Mouse (Mus musculus) thymus, adult 2 months (tissue): ENCODE measurements around the gene Vps36. TPM values are rescaled to one million over a fixed set of nuclear protein-coding genes. Genes with fewer than 3 reads are reported as not detected.

Experiments used
- DNase-seq: peaks from one replicate; pipeline ENCODE4 v3.0.0; 2021
- H3K27ac ChIP-seq: fragments of 200-500 bp; 2 replicates; pipeline ENCODE4 v1.5.1; 2012; ENCODE audit warnings: low read length, control low read depth; ENCODE audit not compliant: control insufficient read depth, insufficient read depth
- H3K27me3 ChIP-seq: fragments of 200-500 bp; 2 replicates; pipeline ENCODE4 v1.6.1; 2012; ENCODE audit warnings: mild to moderate bottlenecking, low read length, moderate library complexity, mixed read lengths; ENCODE audit not compliant: control insufficient read depth, insufficient read depth
- H3K36me3 ChIP-seq: fragments of 200-500 bp; 2 replicates; pipeline ENCODE4 v1.6.1; 2012; ENCODE audit warnings: mild to moderate bottlenecking, low read length, moderate library complexity; ENCODE audit not compliant: control insufficient read depth, insufficient read depth
- H3K4me1 ChIP-seq: fragments of 200-500 bp; replicated peaks from 2 replicates; pipeline ENCODE4 v1.6.1; 2012; ENCODE audit warnings: low read length; ENCODE audit not compliant: control insufficient read depth, insufficient read depth
- H3K4me3 ChIP-seq: fragments of 200-500 bp; 2 replicates; pipeline ENCODE4 v1.5.1; 2012; ENCODE audit warnings: mild to moderate bottlenecking, low read length, control low read depth, moderate library complexity; ENCODE audit not compliant: control insufficient read depth, insufficient read depth
- CTCF ChIP-seq: fragments of 200-500 bp; IDR thresholded peaks from 2 replicates; pipeline ENCODE4 v1.5.1; 2012; ENCODE audit warnings: mild to moderate bottlenecking, control low read depth, low read length, moderate library complexity, borderline replicate concordance; ENCODE audit not compliant: control insufficient read depth, poor library complexity, insufficient read depth; ENCODE audit errors: extremely low read depth
- POLR2A ChIP-seq: fragments of 200-500 bp; IDR thresholded peaks from 2 replicates; pipeline ENCODE4 v1.6.1; 2012; ENCODE audit warnings: mild to moderate bottlenecking, low read length, control low read depth, moderate library complexity; ENCODE audit not compliant: control insufficient read depth, poor library complexity, insufficient read depth; ENCODE audit errors: extremely low read depth
- WGBS: fragments of 180-500 bp; shearing (Covaris S2); methylation state at CpG from one replicate; pipeline ENCODE4 v1.1.7; 2018; 5-methylcytosine and 5-hydroxymethylcytosine counted together
- polyA plus RNA-seq: library from polyadenylated mRNA; depleted of rRNA; stranded (reverse); fragments of >200 nt; gene quantifications from 2 replicates; pipeline ENCODE4 v1.2.3, GENCODE M21; 2012; rRNA removed

Gene Vps36
- polyA plus RNA-seq, 1 experiment, result 14.6 TPM

GRCm38 (mm10) chr8:22260091-22260722, 67.6 kb downstream of the Vps36 start:
- Histone ChIP-seq H3K27ac (no peak overlapping the region), H3K4me3 (no peak overlapping the region), H3K27me3 (no peaks in the 10 kb centered on the region), H3K36me3 (no peaks in the 10 kb centered on the region), H3K4me1 (no peaks in the 10 kb centered on the region)
- DNase-seq, result no peak
- 79% methylated on average over 9 of the region's 9 CpGs for WGBS
- no peak for TF ChIP-seq CTCF
- TF ChIP-seq POLR2A, result no peak

- Histone ChIP-seq H3K36me3 (no peaks in the 10 kb centered on the region), H3K4me3 (no peak overlapping the region), H3K4me1 (no peaks in the 10 kb centered on the region), H3K27me3 (no peaks in the 10 kb centered on the region), H3K27ac (no peak overlapping the region)
- WGBS, result 96% methylated on average over 3 of the region's 3 CpGs
- no peak for DNase-seq
- TF ChIP-seq CTCF (no peak), POLR2A (no peak)
These were observed 69.7 kb downstream of the Vps36 start for GRCm38 (mm10) chr8:22262267-22262666.

GRCm38 (mm10) chr8:22264292-22264691, 71.7 kb downstream of the Vps36 start:
- no peak for DNase-seq
- no peaks in the 10 kb centered on the region for H3K4me1 ChIP-seq
- no peaks in the 10 kb centered on the region for H3K36me3 ChIP-seq
- H3K27me3 ChIP-seq, result no peaks in the 10 kb centered on the region
- no peak overlapping the region for H3K4me3 ChIP-seq
- 97% methylated on average over 6 of the region's 6 CpGs for WGBS
- TF ChIP-seq CTCF (no peak), POLR2A (no peak)
- no peak overlapping the region for H3K27ac ChIP-seq

- no peak for TF ChIP-seq POLR2A
- no peak for TF ChIP-seq CTCF
- no peak overlapping the region for H3K4me3 ChIP-seq
- H3K27me3 ChIP-seq, result no peaks in the 10 kb centered on the region
- H3K4me1 ChIP-seq, result no peaks in the 10 kb centered on the region
- WGBS, result 93% methylated on average over 6 of the region's 6 CpGs
- H3K36me3 ChIP-seq, result no peaks in the 10 kb centered on the region
- no peak for DNase-seq
- H3K27ac ChIP-seq, result no peak overlapping the region
These were observed 72.2 kb downstream of the Vps36 start for GRCm38 (mm10) chr8:22264787-22265186.

GRCm38 (mm10) chr8:22265194-22265593, 72.6 kb downstream of the Vps36 start:
- no peak overlapping the region for H3K27ac ChIP-seq
- no peak for TF ChIP-seq CTCF
- 98% methylated on average over 1 of the region's 1 CpGs for WGBS
- no peaks in the 10 kb centered on the region for H3K4me1 ChIP-seq
- H3K36me3 ChIP-seq, result no peaks in the 10 kb centered on the region
- H3K4me3 ChIP-seq, result no peak overlapping the region
- no peaks in the 10 kb centered on the region for H3K27me3 ChIP-seq
- no peak for DNase-seq

GRCm38 (mm10) chr8:22266809-22267208, 74.2 kb downstream of the Vps36 start:
- no peak for DNase-seq
- H3K4me3 ChIP-seq, result no peak overlapping the region
- no peak for TF ChIP-seq CTCF
- no peak for TF ChIP-seq POLR2A
- H3K27me3 ChIP-seq, result no peaks in the 10 kb centered on the region
- no peaks in the 10 kb centered on the region for H3K4me1 ChIP-seq
- no peaks in the 10 kb centered on the region for H3K36me3 ChIP-seq
- H3K27ac ChIP-seq, result no peak overlapping the region
- 98% methylated on average over 3 of the region's 3 CpGs for WGBS

Other genes with a start within 250 kb of the Vps36 start
- not detected in 2 replicates for gene Defb13, start 246.0 kb upstream of the Vps36 start, polyA plus RNA-seq
- gene Fam90a1a, start 234.1 kb upstream of the Vps36 start, polyA plus RNA-seq, result not detected in 2 replicates
- gene Ccdc70, start 223.0 kb upstream of the Vps36 start, polyA plus RNA-seq, result not detected in 2 replicates
- gene Atp7b, start 132.5 kb upstream of the Vps36 start, polyA plus RNA-seq, result 1.5 and 1.8 TPM in 2 replicates
- 3.7 and 4.0 TPM in 2 replicates for gene Alg11, start 132.1 kb upstream of the Vps36 start, polyA plus RNA-seq
- gene Nek5, start 67.8 kb upstream of the Vps36 start, polyA plus RNA-seq, result 0.06 and 0.11 TPM in 2 replicates
- gene Nek3, start 26.4 kb upstream of the Vps36 start, polyA plus RNA-seq, result 1.2 and 1.8 TPM in 2 replicates
- gene Ckap2, start 7.0 kb upstream of the Vps36 start, polyA plus RNA-seq, result 11.7 and 13.6 TPM in 2 replicates
- 1.8 and 2.1 TPM in 2 replicates for gene Thsd1, start 34.5 kb downstream of the Vps36 start, polyA plus RNA-seq
- gene Tpte, start 90.6 kb downstream of the Vps36 start, polyA plus RNA-seq, result not detected in 2 replicates
- gene Slc25a15, start 205.8 kb downstream of the Vps36 start, polyA plus RNA-seq, result 3.8 and 5.4 TPM in 2 replicates
- gene Mrps31, start 218.6 kb downstream of the Vps36 start, polyA plus RNA-seq, result 5.0 and 5.6 TPM in 2 replicates